Mouse (Mus musculus) kidney, postnatal 10 days (tissue): ENCODE data around the gene Rbck1.
"Not testable (repeated sequence)": the region's sequence is repeated elsewhere in the genome, so short reads cannot be mapped to it uniquely, and the experiment has no call there.

Experiments
- DNase-seq: peaks from one replicate; pipeline ENCODE4 v3.0.0; 2021; ENCODE audit warnings: mixed read lengths

Gene Rbck1

GRCm38 (mm10) chr2:152332101-152332825, at the start of gene Rbck1:
Rbck1 (minus strand) TSS chr2:152332653.
- peak; percentile 94 for DNase-seq

- no peak for DNase-seq
These were observed 43.9 kb upstream of the Rbck1 start, which contains the start of gene Nrsn2 for GRCm38 (mm10) chr2:152376345-152376741. Nrsn2 (minus strand) TSS chr2:152376638.

GRCm38 (mm10) chr2:152375652-152376344, 43.3 kb upstream of the Rbck1 start:
- DNase-seq, result no peak

GRCm38 (mm10) chr2:152373547-152373946, 41.1 kb upstream of the Rbck1 start:
- DNase-seq, result no peak

GRCm38 (mm10) chr2:152372661-152373060, 40.2 kb upstream of the Rbck1 start:
- no peak for DNase-seq

GRCm38 (mm10) chr2:152372104-152372503, 39.7 kb upstream of the Rbck1 start:
- no peak for DNase-seq

- peak; percentile 73 for DNase-seq
These were observed 36.2 kb upstream of the Rbck1 start for GRCm38 (mm10) chr2:152368532-152369140.

- DNase-seq, result no peak
These were observed 35.5 kb upstream of the Rbck1 start for GRCm38 (mm10) chr2:152367917-152368316.

GRCm38 (mm10) chr2:152363245-152364147, 31.0 kb upstream of the Rbck1 start:
- peak; percentile 88 for DNase-seq

- DNase-seq, result no peak
These were observed 28.7 kb upstream of the Rbck1 start for GRCm38 (mm10) chr2:152361193-152361592.

- peak; percentile 78 for DNase-seq
These were observed 27.9 kb upstream of the Rbck1 start for GRCm38 (mm10) chr2:152360271-152360775.

GRCm38 (mm10) chr2:152359616-152360015, 27.2 kb upstream of the Rbck1 start:
- DNase-seq, result peak; percentile 46

GRCm38 (mm10) chr2:152358977-152359376, 26.5 kb upstream of the Rbck1 start:
- not testable (repeated sequence) for DNase-seq

- no peak for DNase-seq
These were observed 24.8 kb upstream of the Rbck1 start for GRCm38 (mm10) chr2:152357254-152357653.

GRCm38 (mm10) chr2:152349842-152350540, 17.5 kb upstream of the Rbck1 start:
- peak; percentile 81 for DNase-seq

GRCm38 (mm10) chr2:152349205-152349604, 16.8 kb upstream of the Rbck1 start:
- DNase-seq, result no peak

GRCm38 (mm10) chr2:152347722-152348121, 15.3 kb upstream of the Rbck1 start:
- DNase-seq, result no peak

- no peak for DNase-seq
These were observed 14.5 kb upstream of the Rbck1 start for GRCm38 (mm10) chr2:152346776-152347465.

GRCm38 (mm10) chr2:152345393-152345792, 12.9 kb upstream of the Rbck1 start:
- no peak for DNase-seq

GRCm38 (mm10) chr2:152344909-152345308, 12.5 kb upstream of the Rbck1 start:
- DNase-seq, result no peak

GRCm38 (mm10) chr2:152344361-152344760, 11.9 kb upstream of the Rbck1 start:
- DNase-seq, result peak; percentile 40
